Comparison of ENCODE assay signal across 30 mouse cellular contexts in genomic region chr10:6987399-6988098, GRCm38 (mm10).
DNase-seq lines count a peak whose midpoint lies in the region; ATAC-seq and TF ChIP-seq lines count a peak whose summit lies in the region.
"Had no signal": no experiment of that assay in that cellular context is flagged by ENCODE, and none has a peak within 500 bp of the region (broad histone marks: within the 10 kb centered on the region; RNA-seq: fewer than 3 reads in every experiment).

No protein-coding gene starts in this region.

- intact Hi-C loops in gastrocnemius, adult 2 months (cut with DNase I): no loop called here

- no peak overlapping the region for H3K27ac ChIP-seq in heart, postnatal 0 days (ENCODE audit: low read depth)
- no peak overlapping the region for H3K27ac ChIP-seq in heart, embryonic 10.5 days
- no peak overlapping the region for H3K27ac ChIP-seq in lung, postnatal 0 days (ENCODE audit: low read length)
- H3K27ac ChIP-seq in limb, embryonic 14.5 days (replicated peaks; ENCODE audit: low read depth, low read length): no peak overlapping the region
- no peak overlapping the region for H3K27ac ChIP-seq in gastrocnemius, adult 2 months
- H3K27ac ChIP-seq: embryonic facial prominence, embryonic 10.5 days; embryonic facial prominence, embryonic 15.5 days; forebrain, embryonic 13.5 days; heart, adult 2 months; heart, embryonic 13.5 days; hindbrain, embryonic 10.5 days; hindbrain, embryonic 15.5 days; kidney, postnatal 0 days; liver, embryonic 12.5 days; midbrain, embryonic 13.5 days had no signal

- no peaks in the 10 kb centered on the region for H3K9me3 ChIP-seq in heart, postnatal 0 days (replicated peaks; ENCODE audit: control insufficient read depth, low read length)
- no peaks in the 10 kb centered on the region for H3K9me3 ChIP-seq in heart, embryonic 10.5 days
- no peaks in the 10 kb centered on the region for H3K9me3 ChIP-seq in lung, postnatal 0 days (ENCODE audit: low read length)
- H3K9me3 ChIP-seq in limb, embryonic 14.5 days (ENCODE audit: control insufficient read depth, low read length): no peaks in the 10 kb centered on the region
- H3K9me3 ChIP-seq: embryonic facial prominence, embryonic 10.5 days; embryonic facial prominence, embryonic 15.5 days; forebrain, embryonic 13.5 days; hindbrain, embryonic 10.5 days; hindbrain, embryonic 15.5 days; liver, embryonic 12.5 days; midbrain, embryonic 13.5 days had no signal

- no peaks in the 10 kb centered on the region for H3K27me3 ChIP-seq in heart, postnatal 0 days (ENCODE audit: control insufficient read depth, insufficient read depth, low read length)
- H3K27me3 ChIP-seq in heart, embryonic 10.5 days (ENCODE audit: insufficient read depth, poor library complexity, severe bottlenecking): no peaks in the 10 kb centered on the region
- H3K27me3 ChIP-seq in lung, postnatal 0 days (replicated peaks; ENCODE audit: insufficient read depth, low read length): no peaks in the 10 kb centered on the region
- no peaks in the 10 kb centered on the region for H3K27me3 ChIP-seq in limb, embryonic 14.5 days (ENCODE audit: control insufficient read depth, insufficient read depth, low read length)
- H3K27me3 ChIP-seq: CH12.LX; embryonic facial prominence, embryonic 15.5 days; forebrain, embryonic 13.5 days; heart, embryonic 13.5 days; hindbrain, embryonic 15.5 days; liver, embryonic 12.5 days; midbrain, embryonic 13.5 days had no signal

- H3K4me2 ChIP-seq in heart, postnatal 0 days (ENCODE audit: low read depth, low read length): no peak overlapping the region
- H3K4me2 ChIP-seq in lung, postnatal 0 days (replicated peaks; ENCODE audit: low read depth, low read length): no peak overlapping the region
- no peak overlapping the region for H3K4me2 ChIP-seq in limb, embryonic 14.5 days (replicated peaks; ENCODE audit: low read depth, low read length, severe bottlenecking)
- H3K4me2 ChIP-seq: embryonic facial prominence, embryonic 15.5 days; forebrain, embryonic 13.5 days; heart, embryonic 13.5 days; hindbrain, embryonic 15.5 days; liver, embryonic 12.5 days; midbrain, embryonic 13.5 days had no signal

- 48% methylated on average over 4 of the region's 4 CpGs for WGBS in heart, postnatal 0 days
- 61% methylated on average over 4 of the region's 4 CpGs for WGBS in heart, embryonic 10.5 days
- WGBS in lung, postnatal 0 days: 54% methylated on average over 4 of the region's 4 CpGs
- 58% methylated on average over 4 of the region's 4 CpGs for WGBS in limb, embryonic 14.5 days

- no peak overlapping the region for H3K4me3 ChIP-seq in heart, postnatal 0 days (ENCODE audit: low read depth, low read length)
- no peak overlapping the region for H3K4me3 ChIP-seq in heart, embryonic 10.5 days
- no peak overlapping the region for H3K4me3 ChIP-seq in lung, postnatal 0 days (ENCODE audit: low read depth, low read length)
- H3K4me3 ChIP-seq in limb, embryonic 14.5 days (replicated peaks; ENCODE audit: low read length): no peak overlapping the region
- H3K4me3 ChIP-seq in gastrocnemius, adult 2 months: no peak overlapping the region
- H3K4me3 ChIP-seq: embryonic facial prominence, embryonic 10.5 days; embryonic facial prominence, embryonic 15.5 days; forebrain, embryonic 13.5 days; heart, adult 2 months; heart, embryonic 13.5 days; hindbrain, embryonic 10.5 days; hindbrain, embryonic 15.5 days; liver, embryonic 12.5 days; midbrain, embryonic 13.5 days had no signal

- no peak for TF ChIP-seq POLR2A in limb, embryonic 14.5 days (IDR thresholded peaks at IDR 0.05; ENCODE audit: borderline replicate concordance, extremely low read depth, insufficient read depth, insufficient read length)

- ATAC-seq in heart, postnatal 0 days (ENCODE audit: insufficient read depth, low read depth): peak; percentile 27; the same call in 1 of the 2 replicates
- ATAC-seq in lung, postnatal 0 days: peak; percentile 85
- peak; percentile 80 for ATAC-seq in limb, embryonic 14.5 days (ENCODE audit: low FRiP score, low read depth)
- ATAC-seq: forebrain, embryonic 13.5 days; liver, embryonic 12.5 days; liver, postnatal 0 days; midbrain, embryonic 13.5 days had no signal

- TF ChIP-seq CTCF in heart, postnatal 0 days (IDR thresholded peaks at IDR 0.05; ENCODE audit: low read depth): no peak
- no peak for TF ChIP-seq CTCF in lung, postnatal 0 days (IDR thresholded peaks at IDR 0.05)
- no peak for TF ChIP-seq CTCF in gastrocnemius, adult 2 months (IDR thresholded peaks at IDR 0.05)

- no peaks in the 10 kb centered on the region for H3K36me3 ChIP-seq in heart, postnatal 0 days (replicated peaks; ENCODE audit: control insufficient read depth, insufficient read depth, low read length)
- no peaks in the 10 kb centered on the region for H3K36me3 ChIP-seq in heart, embryonic 10.5 days
- H3K36me3 ChIP-seq in lung, postnatal 0 days (ENCODE audit: insufficient read depth, low read length): no peaks in the 10 kb centered on the region
- no peaks in the 10 kb centered on the region for H3K36me3 ChIP-seq in limb, embryonic 14.5 days (ENCODE audit: control insufficient read depth, insufficient read depth, low read length)
- H3K36me3 ChIP-seq: embryonic facial prominence, embryonic 10.5 days; embryonic facial prominence, embryonic 15.5 days; heart, embryonic 13.5 days; hindbrain, embryonic 10.5 days; hindbrain, embryonic 15.5 days; liver, embryonic 12.5 days; midbrain, embryonic 13.5 days had no signal

- H3K4me1 ChIP-seq in heart, postnatal 0 days (ENCODE audit: control insufficient read depth, insufficient read depth): no peaks in the 10 kb centered on the region
- H3K4me1 ChIP-seq in heart, embryonic 10.5 days: no peaks in the 10 kb centered on the region
- H3K4me1 ChIP-seq in lung, postnatal 0 days (ENCODE audit: insufficient read depth, low read depth, low read length): no peaks in the 10 kb centered on the region
- no peaks in the 10 kb centered on the region for H3K4me1 ChIP-seq in limb, embryonic 14.5 days (ENCODE audit: control insufficient read depth, insufficient read depth, low read length)
- H3K4me1 ChIP-seq: embryonic facial prominence, embryonic 10.5 days; embryonic facial prominence, embryonic 15.5 days; forebrain, embryonic 13.5 days; hindbrain, embryonic 10.5 days; hindbrain, embryonic 15.5 days; liver, embryonic 12.5 days; midbrain, embryonic 13.5 days had no signal

- DNase-seq in heart, postnatal 0 days (ENCODE audit: low spot score): no peak
- no peak for DNase-seq in heart, embryonic 10.5 days (ENCODE audit: low spot score)
- DNase-seq in lung, postnatal 0 days (ENCODE audit: low spot score): peak; percentile 68
- no peak for DNase-seq in lung, postnatal 14 days
- peak; percentile 53 for DNase-seq in fibroblast of lung, adult 2 months (ENCODE audit: low read depth)
- DNase-seq in limb, embryonic 14.5 days (ENCODE audit: low spot score): peak; percentile 14
- no peak for DNase-seq in adipocyte (ENCODE audit: low spot score)
- no peak for DNase-seq in gastrocnemius, adult 2 months
- DNase-seq: adrenal gland, adult 8-10 months; cerebellum, adult 2 months; cerebellum, postnatal 14 days; gastrocnemius, postnatal 36 days; heart, adult 2 months; heart, postnatal 14 days; kidney, adult 8-10 months; kidney, postnatal 4 days; liver, postnatal 0 days; retina, postnatal 1 day; right cerebral cortex, postnatal 14 days; thymus, postnatal 25 days had no signal

- TF ChIP-seq EP300 in heart, postnatal 0 days (IDR thresholded peaks at IDR 0.05; ENCODE audit: low read depth): no peak
- no peak for TF ChIP-seq EP300 in lung, postnatal 0 days (IDR thresholded peaks at IDR 0.05)

- H3K9ac ChIP-seq in heart, postnatal 0 days (replicated peaks; ENCODE audit: low read depth, low read length): no peak overlapping the region
- no peak overlapping the region for H3K9ac ChIP-seq in lung, postnatal 0 days (replicated peaks; ENCODE audit: low read depth)
- H3K9ac ChIP-seq in limb, embryonic 14.5 days (ENCODE audit: low read depth, low read length, severe bottlenecking): no peak overlapping the region
- H3K9ac ChIP-seq: embryonic facial prominence, embryonic 15.5 days; forebrain, embryonic 13.5 days; heart, embryonic 13.5 days; hindbrain, embryonic 15.5 days; liver, embryonic 12.5 days; liver, postnatal 0 days; midbrain, embryonic 13.5 days had no signal

Comparison
In these comparisons a context has a peak if more than half of its experiments do, and no peak if none do; other contexts are left out.
1. DNase-seq: peak in lung, postnatal 0 days (single experiment), fibroblast of lung, adult 2 months (single experiment) and limb, embryonic 14.5 days (single experiment); none in heart, postnatal 0 days (single experiment), heart, embryonic 10.5 days (single experiment), lung, postnatal 14 days (single experiment), adipocyte (single experiment) and gastrocnemius, adult 2 months (single experiment).
2. ATAC-seq: peak in every context shown above with its lines; median percentile 85 in lung, postnatal 0 days; 80 in limb, embryonic 14.5 days; 27 in heart, postnatal 0 days.